Mouse (Mus musculus) gastrocnemius, postnatal 10 days (tissue): ENCODE results near the gene Nanos1. TPM values are rescaled to one million over a fixed set of nuclear protein-coding genes. Genes with fewer than 3 reads are reported as not detected.

ENCODE experiments used
- DNase-seq: peaks from one replicate; pipeline ENCODE4 v3.0.0; 2021; ENCODE audit warnings: mixed read lengths
- long read RNA-seq, 2 experiments: library from polyadenylated mRNA; stranded (forward); transcript quantifications; one replicate each; pipeline ENCODE4 v2.0.0; 2021
- total RNA-seq, 2 experiments: library from RNA; stranded (reverse); gene quantifications; 2 replicates each; pipeline ENCODE4 v1.2.3; 2021

Nanos1 gene
- under 1 TPM; 0.38 to 0.45 TPM for total RNA-seq
- long read RNA-seq, experiment 1: 0 reads
- long read RNA-seq, experiment 2, partial matches to known transcripts: 0 of 1 reads
- long read RNA-seq, experiment 2, other reads (novel, unspliced or antisense): 0 of 1 reads

- peak; percentile 87 for DNase-seq
These were observed at the start of gene Nanos1 for GRCm38 (mm10) chr19:60755438-60756191. Nanos1 (plus strand) TSS chr19:60755987.

- DNase-seq: no peak
These were observed 46.4 kb upstream of the Nanos1 start for GRCm38 (mm10) chr19:60709193-60709900.

DNA sequence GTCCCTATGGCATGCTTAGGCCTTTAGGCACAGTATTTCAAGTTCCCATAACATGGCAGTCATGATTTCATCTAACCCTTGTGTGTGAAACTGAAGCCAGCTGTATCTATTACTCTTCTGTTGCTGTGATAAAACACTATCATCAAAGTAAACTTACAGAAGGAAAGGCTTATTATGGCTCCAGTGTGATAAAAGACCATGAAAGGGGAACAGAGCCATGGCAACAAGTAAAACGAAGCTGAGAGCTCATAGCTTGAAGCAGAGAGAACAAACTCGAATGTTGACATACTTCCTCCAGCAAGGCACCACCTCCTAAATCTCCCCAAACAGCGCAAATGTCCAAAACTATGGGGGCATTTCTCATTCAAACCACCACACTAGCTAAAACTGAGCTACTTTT lies 45.6 kb upstream of the Nanos1 start:
- no peak for DNase-seq

DNA sequence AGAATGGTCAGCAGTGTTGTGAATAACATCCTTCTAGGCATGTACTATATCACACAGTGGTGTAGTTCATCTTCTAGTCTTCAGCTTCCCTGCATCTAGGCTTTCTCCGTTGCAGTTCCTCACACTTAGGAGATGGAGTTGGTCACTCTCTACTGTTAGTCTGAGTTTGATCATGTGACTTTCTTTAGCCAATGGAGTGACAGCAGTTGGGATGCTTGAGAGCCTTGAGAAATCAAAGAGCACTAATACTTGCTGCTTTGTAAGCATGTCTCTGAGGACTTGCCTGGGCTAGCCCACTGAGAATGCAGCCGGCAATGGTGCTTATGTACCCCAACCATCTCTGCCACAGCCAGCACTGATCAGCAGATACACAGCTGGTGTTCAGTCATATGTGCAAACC lies 43.2 kb upstream of the Nanos1 start:
- DNase-seq: no peak

DNA sequence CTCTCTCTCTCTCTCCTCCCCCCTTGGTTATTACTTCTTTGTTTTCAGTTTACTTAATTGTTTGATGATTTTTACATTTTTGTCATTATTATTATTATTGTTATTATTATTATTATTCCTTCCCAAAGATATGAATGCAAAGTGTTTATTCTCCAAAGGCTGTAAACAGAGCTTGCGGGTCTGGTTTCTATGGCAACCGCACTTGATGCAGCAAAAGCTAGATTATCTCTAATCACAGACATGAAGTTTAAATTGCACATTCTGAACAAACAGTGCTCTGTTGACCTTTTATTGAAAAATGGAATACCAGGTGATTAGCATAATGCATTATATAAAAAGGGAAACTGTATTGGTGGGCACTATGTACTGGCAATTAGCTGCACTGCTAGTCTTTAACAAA lies 39.4 kb upstream of the Nanos1 start:
- DNase-seq: no peak

DNA sequence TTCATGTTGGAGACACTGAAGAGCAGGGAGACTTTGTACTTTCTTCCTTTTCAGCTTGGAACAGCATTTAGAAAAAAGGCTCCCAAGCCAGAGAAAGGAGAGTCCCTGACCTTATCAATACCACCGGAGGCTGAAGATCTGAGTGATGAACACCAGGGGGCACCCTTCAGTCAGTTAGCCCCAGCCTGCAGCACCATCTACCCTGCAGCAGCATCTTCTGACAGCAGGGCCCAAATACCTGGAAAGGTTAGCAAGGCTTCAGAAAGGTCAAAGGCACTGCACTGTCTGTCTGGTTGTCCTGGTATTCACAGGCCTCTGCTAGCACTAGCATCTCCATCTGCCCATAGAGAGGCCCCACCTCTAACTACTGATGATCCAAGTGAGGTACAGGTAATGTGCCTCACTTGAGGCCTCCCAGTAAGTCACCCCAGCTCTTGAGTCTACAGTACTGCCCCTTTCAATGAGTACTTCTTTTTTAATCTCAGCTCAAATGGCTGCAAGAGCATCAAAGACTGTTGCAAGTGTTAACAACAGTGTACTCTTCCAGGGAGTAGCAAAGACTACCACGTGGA lies 25.4 kb upstream of the Nanos1 start:
- no peak for DNase-seq

GRCm38 (mm10) chr19:60731299-60731698 lies 24.5 kb upstream of the Nanos1 start:
- DNase-seq: no peak

DNA sequence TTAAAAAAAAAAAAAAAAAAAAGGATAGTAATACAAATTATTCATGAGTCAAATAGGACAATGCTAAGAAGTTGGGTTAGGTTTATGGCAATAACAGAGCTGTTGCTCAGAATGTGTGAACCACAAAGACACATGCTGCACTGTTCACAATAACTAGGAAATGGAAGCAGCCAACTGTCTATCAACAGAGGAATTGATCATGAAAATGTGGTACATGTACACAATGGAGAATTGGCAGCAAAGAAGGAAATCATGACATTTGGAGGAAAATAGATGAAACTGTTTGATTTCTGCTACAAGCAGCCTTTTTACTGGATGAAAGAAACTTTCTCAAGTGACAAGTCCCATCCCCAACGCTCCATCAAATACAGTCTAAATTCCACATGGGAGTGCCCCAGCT lies 23.8 kb upstream of the Nanos1 start:
- DNase-seq: no peak

GRCm38 (mm10) chr19:60740560-60740959 lies 15.2 kb upstream of the Nanos1 start:
- DNase-seq: no peak

- no peak for DNase-seq
These were observed 11.8 kb upstream of the Nanos1 start for GRCm38 (mm10) chr19:60743767-60744547.

DNA sequence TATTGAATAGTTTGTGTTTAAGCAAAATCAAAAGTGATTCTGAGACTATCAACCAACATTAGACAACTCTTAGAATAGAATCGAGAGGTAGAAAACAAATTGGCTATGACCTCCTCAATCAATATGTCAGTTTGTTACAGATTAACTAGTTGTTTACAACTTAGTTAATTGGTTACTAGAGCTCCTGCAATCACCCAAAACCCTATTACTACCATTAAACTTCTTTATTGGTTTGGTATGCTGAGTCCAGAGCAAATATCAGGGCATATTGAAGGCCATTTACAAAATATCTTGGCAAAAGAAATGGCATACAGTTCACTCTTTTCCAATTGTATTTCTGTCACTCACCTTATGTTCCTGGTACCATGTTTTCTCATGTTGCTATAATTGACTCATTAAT lies 8.0 kb upstream of the Nanos1 start:
- no peak for DNase-seq

- DNase-seq: peak; percentile 31
These were observed 658 bp downstream of the Nanos1 start for GRCm38 (mm10) chr19:60756192-60757098.

DNA sequence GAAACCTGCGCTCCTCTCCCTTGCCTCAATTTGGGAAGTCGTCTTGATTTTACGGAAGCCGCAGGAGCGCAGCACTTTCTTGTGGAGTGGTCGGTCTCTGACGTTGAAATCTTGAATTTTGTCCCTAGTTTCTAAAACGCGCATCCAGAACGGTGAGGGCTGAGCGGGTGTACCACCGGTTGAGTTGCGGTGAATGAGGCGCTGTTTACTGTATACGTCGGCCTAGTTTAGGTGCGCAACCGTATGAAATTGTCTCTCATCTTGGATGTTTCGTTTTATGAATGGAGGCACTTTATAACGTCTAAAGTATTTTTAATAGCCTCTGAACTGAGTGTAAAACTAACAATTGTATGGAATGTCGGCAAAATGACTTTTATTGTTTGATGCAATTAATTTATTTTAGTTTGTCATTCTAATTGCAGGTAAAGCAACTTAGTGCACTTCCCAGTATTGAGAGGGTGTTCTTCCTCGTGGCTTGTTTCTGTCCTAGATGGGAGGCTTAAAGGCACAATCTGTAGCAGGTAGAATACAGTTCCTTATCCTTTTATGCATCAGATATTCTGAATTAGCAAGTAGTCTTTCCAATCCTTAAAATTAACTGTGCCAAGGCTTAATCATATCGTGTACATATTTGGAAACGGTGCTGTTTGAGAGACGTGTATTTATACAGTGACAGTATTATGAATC lies 1.5 kb downstream of the Nanos1 start:
- no peak for DNase-seq

DNA sequence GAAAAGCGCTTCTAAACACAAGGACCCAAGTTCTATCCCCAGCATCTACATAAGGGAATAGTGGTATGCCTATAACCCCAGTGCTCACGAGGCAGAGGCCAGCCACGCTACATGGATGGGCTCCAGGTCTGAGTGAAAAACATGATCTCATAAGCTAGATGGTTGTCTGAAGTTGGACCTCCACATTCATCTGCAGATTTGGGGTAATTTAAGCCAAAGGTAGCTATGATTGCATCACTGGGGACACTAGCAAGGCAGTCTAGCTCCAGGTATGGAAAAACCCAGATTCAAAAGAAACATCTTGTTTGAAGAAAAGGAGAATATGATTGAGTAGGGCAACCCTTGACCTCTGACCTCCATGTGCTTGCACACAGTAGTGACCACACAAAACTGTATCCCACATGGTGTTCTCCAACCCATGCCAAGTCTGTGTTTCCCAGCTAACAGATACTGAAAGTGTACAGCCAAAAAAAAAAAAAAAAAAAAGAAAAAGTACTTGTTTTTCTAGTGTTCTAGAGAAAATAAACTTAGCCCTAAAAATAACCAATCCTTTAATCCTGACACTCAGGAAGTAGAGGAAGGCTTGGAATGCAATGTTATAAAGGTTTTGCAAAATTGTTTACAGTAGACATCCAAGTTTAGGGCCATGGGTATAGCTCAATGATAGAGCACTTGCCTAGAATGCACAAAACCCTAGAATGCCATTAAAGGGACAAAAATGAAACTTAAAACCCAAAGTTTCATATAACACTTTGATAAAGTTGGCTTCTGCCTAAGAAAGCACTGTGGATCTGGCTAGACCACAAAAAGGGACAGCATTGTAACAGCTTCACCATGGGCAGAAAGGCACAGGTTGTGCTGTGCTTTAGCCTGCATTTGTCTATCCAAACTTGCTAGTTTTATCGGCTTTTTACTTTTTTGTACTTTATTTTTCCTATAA lies 3.4 kb downstream of the Nanos1 start:
- DNase-seq: no peak

DNA sequence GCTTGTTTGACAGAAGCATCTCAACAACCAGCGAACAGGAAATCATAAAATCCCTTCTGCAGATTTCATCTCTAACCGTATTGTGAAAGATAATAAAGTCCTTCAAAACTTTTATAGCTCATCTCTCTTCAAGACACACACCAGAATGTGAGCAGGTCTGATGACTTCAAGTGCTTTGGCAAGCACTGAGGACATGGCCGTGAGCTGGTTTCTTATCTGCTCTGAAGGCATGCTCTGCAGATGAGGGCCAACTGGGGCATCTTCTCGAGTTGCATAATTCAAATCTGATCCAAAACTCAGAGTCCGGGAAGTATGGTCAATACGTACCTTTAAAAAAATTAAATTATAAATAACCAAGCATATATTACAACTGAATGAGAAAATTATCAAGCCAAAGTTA lies 17.6 kb downstream of the Nanos1 start:
- no peak for DNase-seq

DNA sequence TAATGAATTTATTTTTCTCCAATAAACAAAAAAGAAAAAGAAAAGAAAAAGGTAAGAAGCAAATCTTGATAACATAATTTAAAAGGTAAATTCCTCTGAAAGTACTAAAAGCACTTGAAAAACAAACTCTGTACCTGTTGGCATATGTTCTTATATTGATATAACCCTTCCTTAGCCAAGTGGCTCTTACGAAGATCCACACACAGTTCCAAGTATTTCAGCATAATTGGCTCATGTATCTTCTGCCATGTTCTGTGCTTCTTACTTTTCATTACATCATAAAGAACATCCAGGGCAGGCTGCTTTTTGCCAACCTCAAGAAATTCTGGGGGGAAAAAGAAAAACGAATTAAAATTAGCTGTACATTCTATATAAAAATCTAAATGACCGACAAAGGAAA lies 26.2 kb downstream of the Nanos1 start:
- DNase-seq: no peak

- no peak for DNase-seq
These were observed 28.9 kb downstream of the Nanos1 start for GRCm38 (mm10) chr19:60784712-60785111.

GRCm38 (mm10) chr19:60787465-60788150 lies 31.8 kb downstream of the Nanos1 start:
- DNase-seq: no peak
